Mouse (Mus musculus) heart, postnatal 0 days (tissue): ENCODE data around the gene Necab2. TPM values are rescaled to one million over a fixed set of nuclear protein-coding genes. Genes with fewer than 3 reads are reported as not detected.

ENCODE experiments used
- ATAC-seq: fragments of 200-750 bp; cut with Nextera tagmentation; 2 replicates; pipeline ENCODE4 v1.8.0; 2017; ENCODE audit warnings: low read depth, moderate number of reproducible peaks, moderate library complexity; ENCODE audit not compliant: insufficient read depth
- DNase-seq: peaks from one replicate; pipeline ENCODE4 v3.0.0-alpha.2; 2016; ENCODE audit warnings: low spot score
- H3K27ac ChIP-seq: fragments of 300-500 bp; sonication (generic); 2 replicates; pipeline ENCODE4 v1.5.1; 2014; ENCODE audit warnings: low read depth, mild to moderate bottlenecking
- H3K27me3 ChIP-seq: fragments of 300-500 bp; sonication (generic); 2 replicates; pipeline ENCODE4 v1.6.1; 2014; ENCODE audit warnings: low read length, mixed read lengths; ENCODE audit not compliant: control insufficient read depth, insufficient read depth
- H3K36me3 ChIP-seq: fragments of 300-500 bp; sonication (generic); replicated peaks from 2 replicates; pipeline ENCODE4 v1.6.1; 2014; ENCODE audit warnings: low read length, mixed read lengths; ENCODE audit not compliant: control insufficient read depth, insufficient read depth
- H3K4me1 ChIP-seq: fragments of 300-500 bp; sonication (generic); 2 replicates; pipeline ENCODE4 v1.6.1; 2014; ENCODE audit warnings: antibody characterized with exemption; ENCODE audit not compliant: control insufficient read depth, insufficient read depth
- H3K4me2 ChIP-seq: fragments of 300-500 bp; sonication (generic); 2 replicates; pipeline ENCODE4 v1.6.1; 2014; ENCODE audit warnings: low read depth, mild to moderate bottlenecking, low read length, moderate library complexity
- H3K4me3 ChIP-seq: fragments of 300-500 bp; sonication (generic); 2 replicates; pipeline ENCODE4 v1.5.1; 2014; ENCODE audit warnings: low read depth, low read length
- H3K9ac ChIP-seq: fragments of 300-500 bp; sonication (generic); replicated peaks from 2 replicates; pipeline ENCODE4 v1.6.1; 2014; ENCODE audit warnings: low read depth, low read length, mixed read lengths
- H3K9me3 ChIP-seq: fragments of 300-500 bp; sonication (generic); replicated peaks from 2 replicates; pipeline ENCODE4 v1.6.1; 2016; ENCODE audit warnings: low read length; ENCODE audit not compliant: control insufficient read depth
- CTCF ChIP-seq: IDR thresholded peaks from 2 replicates; pipeline ENCODE4 v1.5.1; 2016; ENCODE audit warnings: antibody characterized with exemption, control low read depth, low read depth
- EP300 ChIP-seq: IDR thresholded peaks from 2 replicates; pipeline ENCODE4 v1.6.1; 2016; ENCODE audit warnings: antibody characterized with exemption, low read depth
- WGBS: fragments of 180-500 bp; shearing (Covaris S2); extraction: QIAGEN DNeasy Blood & Tissue Kit; methylation state at CpG from one replicate; pipeline ENCODE4 v1.1.7; 2014; 5-methylcytosine and 5-hydroxymethylcytosine counted together
- polyA plus RNA-seq: library from polyadenylated mRNA; unstranded; fragments of >200 nt; fragmentation: Nextera tagmentation; extraction: Ambion mirVana; gene quantifications from 2 replicates; pipeline ENCODE4 v1.2.1, GENCODE M21; 2015
- total RNA-seq: library from RNA; depleted of rRNA; stranded (reverse); fragments of >200 nt; gene quantifications from 2 replicates; pipeline ENCODE4 v1.2.3, GENCODE M21; 2014; ENCODE audit warnings: low replicate concordance

Gene Necab2
- total and polyA plus RNA-seq, 2 experiments from 2014 or later: not detected

DNA sequence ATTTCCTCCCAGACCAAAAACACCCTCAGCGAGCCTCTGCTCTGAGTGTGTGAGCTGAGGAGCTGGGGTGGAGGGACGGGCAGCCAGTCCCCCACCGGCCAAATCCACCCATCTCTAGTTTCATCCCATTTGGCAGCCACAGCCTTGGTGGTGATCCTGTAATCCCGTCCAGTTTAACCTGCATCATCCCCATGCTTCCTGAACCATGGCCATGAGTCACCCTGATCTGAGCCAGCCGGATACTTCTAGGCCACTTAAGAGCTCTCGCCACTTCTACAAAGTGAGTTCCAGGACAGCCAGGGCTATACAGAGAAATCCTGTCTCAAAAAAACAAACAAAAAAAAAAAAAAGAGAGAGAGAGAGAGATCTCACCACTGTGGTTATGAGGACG lies 18.2 kb upstream of the Necab2 start:
- no peak overlapping the region for H3K27ac ChIP-seq
- no peaks in the 10 kb centered on the region for H3K27me3 ChIP-seq
- TF ChIP-seq CTCF (no peak), EP300 (no peak)
- WGBS: 58% methylated on average over 7 of the region's 7 CpGs
- DNase-seq (no peak), ATAC-seq (no peak)
- no peak overlapping the region for H3K4me3 ChIP-seq
- H3K36me3 ChIP-seq: no peaks in the 10 kb centered on the region
- H3K4me2 ChIP-seq: no peak overlapping the region
- no peak overlapping the region for H3K9ac ChIP-seq
- peaks cover 24% of the 10 kb centered on the region for H3K4me1 ChIP-seq
- H3K9me3 ChIP-seq: no peaks in the 10 kb centered on the region

DNA sequence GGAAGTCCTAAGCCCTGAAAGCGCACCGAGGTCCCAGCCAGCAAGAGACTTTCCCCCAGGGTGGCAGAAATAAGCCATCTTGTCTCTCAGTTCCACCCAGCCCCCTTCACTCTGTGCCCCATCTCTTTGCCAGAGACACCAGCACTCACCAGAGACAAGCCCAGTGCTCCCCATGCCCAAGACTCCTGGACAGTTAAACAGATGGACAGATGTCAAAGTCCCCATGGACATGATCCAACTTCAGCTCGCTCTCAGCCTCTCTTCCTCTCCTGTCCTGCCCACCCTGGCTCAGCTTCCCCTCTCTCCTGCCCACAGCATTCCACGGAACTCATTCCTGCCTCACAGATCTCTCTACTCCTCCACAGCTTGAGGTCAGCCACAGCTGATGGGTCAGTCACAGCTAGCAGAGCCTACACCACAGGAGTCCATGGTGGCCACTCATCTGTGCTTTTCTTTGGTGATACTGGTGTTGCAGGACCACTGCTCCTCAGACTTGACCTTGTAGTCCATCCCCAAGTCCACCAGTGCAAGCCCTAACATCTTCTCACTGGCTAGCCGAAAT lies 17.7 kb upstream of the Necab2 start:
- no peak overlapping the region for H3K27ac ChIP-seq
- H3K4me3 ChIP-seq: no peak overlapping the region
- no peak for ATAC-seq
- H3K27me3 ChIP-seq: no peaks in the 10 kb centered on the region
- H3K36me3 ChIP-seq: no peaks in the 10 kb centered on the region
- TF ChIP-seq EP300 (no peak), CTCF (no peak)
- H3K9me3 ChIP-seq: no peaks in the 10 kb centered on the region
- H3K4me2 ChIP-seq: no peak overlapping the region
- whole genome bisulfite sequencing: 58% methylated on average over 5 of the region's 5 CpGs
- no peak overlapping the region for H3K9ac ChIP-seq
- DNase-seq: no peak
- peaks cover 19% of the 10 kb centered on the region for H3K4me1 ChIP-seq

DNA sequence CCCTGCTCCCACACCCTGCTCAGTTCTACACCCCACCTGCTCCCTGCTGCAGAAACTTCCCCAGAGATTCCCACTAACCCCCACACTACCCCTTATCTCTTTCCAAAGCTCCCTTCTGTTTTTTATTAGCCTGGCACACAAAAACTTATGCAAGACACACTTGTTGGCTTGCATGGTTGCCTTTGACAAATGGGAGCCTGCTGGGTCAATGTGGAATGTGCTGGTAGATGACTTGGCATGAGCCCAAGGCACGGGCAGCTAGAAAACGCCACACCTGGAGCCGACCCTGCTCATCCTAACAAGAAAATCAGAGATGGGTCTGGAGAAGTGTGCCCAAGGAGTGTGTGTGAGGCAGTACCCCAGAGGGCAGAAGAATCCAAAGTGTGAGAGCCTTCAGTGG lies 17.0 kb upstream of the Necab2 start:
- no peaks in the 10 kb centered on the region for H3K36me3 ChIP-seq
- H3K4me2 ChIP-seq: no peak overlapping the region
- TF ChIP-seq CTCF (no peak), EP300 (no peak)
- H3K27me3 ChIP-seq: no peaks in the 10 kb centered on the region
- no peaks in the 10 kb centered on the region for H3K9me3 ChIP-seq
- DNase-seq: no peak
- no peak for ATAC-seq
- WGBS: 63% methylated on average over 3 of the region's 3 CpGs
- H3K4me3 ChIP-seq: no peak overlapping the region
- no peak overlapping the region for H3K27ac ChIP-seq
- peaks cover 18% of the 10 kb centered on the region for H3K4me1 ChIP-seq
- H3K9ac ChIP-seq: no peak overlapping the region

DNA sequence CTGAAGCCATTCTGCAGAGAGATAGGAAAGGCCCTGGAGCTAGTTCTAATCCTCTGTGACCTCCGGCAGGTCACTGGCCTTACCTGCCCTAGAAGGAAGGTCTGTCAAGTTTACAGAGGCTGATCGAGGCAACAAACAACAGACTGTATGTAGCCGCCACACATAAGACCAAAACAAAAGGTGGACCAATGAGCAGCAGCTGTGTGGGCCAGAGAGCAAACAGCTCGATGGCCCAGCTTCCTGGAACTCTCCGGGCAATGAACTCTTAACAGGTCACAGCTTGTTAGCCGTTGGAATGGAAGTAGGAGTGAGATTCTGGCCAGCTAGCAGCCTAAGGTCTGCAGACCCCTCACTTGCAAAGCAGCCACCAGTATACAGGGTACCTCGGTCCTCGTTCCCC lies 16.3 kb upstream of the Necab2 start:
- H3K27ac ChIP-seq: no peak overlapping the region
- ATAC-seq (no peak), DNase-seq (no peak)
- H3K4me2 ChIP-seq: no peak overlapping the region
- H3K4me3 ChIP-seq: no peak overlapping the region
- no peak overlapping the region for H3K9ac ChIP-seq
- no peaks in the 10 kb centered on the region for H3K27me3 ChIP-seq
- peaks cover 18% of the 10 kb centered on the region for H3K4me1 ChIP-seq
- 73% methylated on average over 8 of the region's 8 CpGs for WGBS
- H3K36me3 ChIP-seq: no peaks in the 10 kb centered on the region
- no peaks in the 10 kb centered on the region for H3K9me3 ChIP-seq
- TF ChIP-seq EP300: no peak
- no peak for TF ChIP-seq CTCF

DNA sequence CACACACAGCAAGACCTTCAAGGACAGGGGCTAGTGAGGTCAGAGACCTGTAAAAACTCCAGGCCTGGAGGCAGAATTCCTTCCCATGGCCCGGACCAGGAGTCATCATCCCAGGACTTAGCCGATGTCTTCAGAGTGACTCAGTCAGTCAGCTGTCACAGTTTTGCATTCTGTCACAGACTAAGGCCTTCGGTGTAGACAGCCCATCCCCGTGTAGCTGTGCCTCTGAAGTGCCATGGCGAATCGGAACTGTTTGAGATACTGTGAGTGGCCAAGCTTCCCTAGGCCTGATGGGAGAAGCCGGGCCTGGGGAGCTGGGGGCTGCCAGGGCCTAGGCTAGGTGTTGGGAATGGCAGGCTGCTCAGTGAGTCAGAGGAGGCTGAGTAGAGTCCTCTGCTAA lies 15.8 kb upstream of the Necab2 start:
- no peak overlapping the region for H3K9ac ChIP-seq
- no peak overlapping the region for H3K27ac ChIP-seq
- ATAC-seq: no peak
- no peaks in the 10 kb centered on the region for H3K9me3 ChIP-seq
- no peaks in the 10 kb centered on the region for H3K27me3 ChIP-seq
- no peak overlapping the region for H3K4me2 ChIP-seq
- peaks cover 18% of the 10 kb centered on the region for H3K4me1 ChIP-seq
- TF ChIP-seq EP300: no peak
- no peak for TF ChIP-seq CTCF
- no peak overlapping the region for H3K4me3 ChIP-seq
- no peaks in the 10 kb centered on the region for H3K36me3 ChIP-seq
- WGBS: 63% methylated on average over 7 of the region's 7 CpGs
- DNase-seq: no peak

DNA sequence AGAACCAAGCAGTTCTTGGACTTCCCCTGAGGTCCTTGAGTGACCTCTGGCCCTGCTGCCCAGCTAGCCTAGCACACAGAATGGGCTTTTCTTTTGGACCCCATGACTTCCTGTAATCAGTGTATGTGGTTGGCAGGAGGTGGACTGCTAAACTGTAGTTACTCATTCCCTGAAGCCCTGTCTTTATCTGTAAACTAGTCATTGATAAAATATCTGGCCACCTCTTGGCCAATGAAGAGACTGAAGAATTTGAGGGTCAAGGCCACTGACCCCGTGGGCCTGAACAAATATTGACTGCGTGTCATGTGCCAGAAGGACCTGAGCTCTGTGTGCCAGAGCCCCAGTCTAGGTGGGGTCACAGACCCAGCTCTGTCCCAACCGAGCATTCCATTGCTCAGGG lies 14.1 kb upstream of the Necab2 start:
- DNase-seq (no peak), ATAC-seq (no peak)
- TF ChIP-seq CTCF (no peak), EP300 (no peak)
- H3K4me1 ChIP-seq: peaks cover 20% of the 10 kb centered on the region
- 57% methylated on average over 3 of the region's 3 CpGs for WGBS
- H3K4me2 ChIP-seq: no peak overlapping the region
- no peaks in the 10 kb centered on the region for H3K36me3 ChIP-seq
- no peak overlapping the region for H3K27ac ChIP-seq
- no peaks in the 10 kb centered on the region for H3K9me3 ChIP-seq
- H3K27me3 ChIP-seq: no peaks in the 10 kb centered on the region
- no peak overlapping the region for H3K9ac ChIP-seq
- H3K4me3 ChIP-seq: no peak overlapping the region
